Mouse (Mus musculus): ENCODE results near the gene Cyp2c50.
"Not testable (repeated sequence)": the region's sequence is repeated elsewhere in the genome, so short reads cannot be mapped to it uniquely, and the experiment has no call there.

The Cyp2c50 gene

GRCm38 (mm10) chr19:40089421-40089820 lies at the start of gene Cyp2c50:
Gene Cyp2c50 (plus strand): TSS chr19:40089688.
- DNase-seq: not testable (repeated sequence)

DNA sequence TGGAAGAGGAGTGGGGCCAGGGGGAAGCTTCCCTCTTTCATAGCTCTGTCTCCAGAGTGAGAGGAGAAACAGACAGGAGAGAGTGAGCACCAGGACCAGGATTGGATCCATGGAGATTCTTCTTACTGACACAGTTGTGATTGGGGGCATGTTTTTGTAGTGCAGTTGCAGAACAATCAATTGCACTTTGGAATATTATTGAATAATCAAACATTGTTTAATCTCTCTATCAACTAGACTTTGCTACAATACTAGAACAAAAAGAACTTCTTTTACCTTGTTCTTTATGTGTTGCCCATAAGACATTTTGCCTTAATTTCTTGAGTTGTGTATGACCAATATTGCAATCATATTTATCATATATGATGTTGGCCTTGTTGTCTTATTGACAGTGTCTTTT lies 15.8 kb upstream of the Cyp2c50 start, which contains the start of gene Cyp2c54:
Gene Cyp2c54 (minus strand): TSS at position 127 of the 400 bp plus-strand sequence.
- no peak for DNase-seq

GRCm38 (mm10) chr19:40088381-40088780 lies 1.1 kb upstream of the Cyp2c50 start:
- no peak for DNase-seq

GRCm38 (mm10) chr19:40091111-40091510 lies 1.6 kb downstream of the Cyp2c50 start:
- no peak for DNase-seq

GRCm38 (mm10) chr19:40119624-40120023 lies 30.1 kb downstream of the Cyp2c50 start:
- DNase-seq: not testable (repeated sequence)

- not testable (repeated sequence) for DNase-seq
Observed at GRCm38 (mm10) chr19:40125165-40125564, 35.7 kb downstream of the Cyp2c50 start.

DNA sequence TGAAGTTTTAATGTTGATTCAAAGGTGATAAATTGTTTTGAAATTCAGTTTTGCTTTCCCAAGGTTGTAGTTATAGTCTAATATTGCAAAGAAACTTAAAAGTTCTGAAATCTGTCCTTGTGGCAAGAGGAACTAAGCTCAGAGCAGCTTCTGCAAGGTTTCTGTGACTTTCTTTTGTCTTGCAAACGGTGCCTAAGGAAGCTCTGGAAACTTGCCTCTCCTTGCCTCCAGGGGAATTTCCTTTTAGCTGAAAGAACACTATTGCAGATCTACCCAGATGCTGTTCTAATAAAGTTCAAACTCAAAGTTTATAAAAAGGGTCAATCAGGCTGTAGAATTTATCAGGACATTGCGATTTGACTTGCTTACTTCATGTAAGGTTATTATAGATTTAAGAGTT lies 37.5 kb downstream of the Cyp2c50 start:
- DNase-seq: not testable (repeated sequence)
